Mouse (Mus musculus) embryonic fibroblast, embryonic 13.5 days (primary cell): ENCODE measurements at regions not wholly inside any gene's neighbourhood (a gene's known extent, or its start where the extent isn't known, plus 50 kb on each side); places are given as distances from the start of the nearest gene placed in this dataset.

Experiments
- H3K27ac ChIP-seq: 2 replicates; pipeline ENCODE4 v1.5.1; 2012; ENCODE audit warnings: low read length, control low read depth, inconsistent platforms; ENCODE audit not compliant: insufficient read depth
- H3K4me1 ChIP-seq: 2 replicates; pipeline ENCODE4 v1.6.1; 2011; ENCODE audit warnings: low read length; ENCODE audit not compliant: control insufficient read depth, insufficient read depth
- H3K4me3 ChIP-seq: 2 replicates; pipeline ENCODE4 v1.5.1; 2011; ENCODE audit warnings: mild to moderate bottlenecking, control low read depth, low read length; ENCODE audit not compliant: insufficient read depth
- CTCF ChIP-seq: IDR thresholded peaks from 2 replicates; pipeline ENCODE4 v1.5.1; 2011; ENCODE audit warnings: mild to moderate bottlenecking, control low read depth, low read length, moderate library complexity, borderline replicate concordance; ENCODE audit not compliant: insufficient read depth
- POLR2A ChIP-seq: IDR thresholded peaks from 2 replicates; pipeline ENCODE4 v1.6.1; 2011; ENCODE audit warnings: low read depth, mild to moderate bottlenecking, control low read depth, low read length, moderate library complexity

DNA sequence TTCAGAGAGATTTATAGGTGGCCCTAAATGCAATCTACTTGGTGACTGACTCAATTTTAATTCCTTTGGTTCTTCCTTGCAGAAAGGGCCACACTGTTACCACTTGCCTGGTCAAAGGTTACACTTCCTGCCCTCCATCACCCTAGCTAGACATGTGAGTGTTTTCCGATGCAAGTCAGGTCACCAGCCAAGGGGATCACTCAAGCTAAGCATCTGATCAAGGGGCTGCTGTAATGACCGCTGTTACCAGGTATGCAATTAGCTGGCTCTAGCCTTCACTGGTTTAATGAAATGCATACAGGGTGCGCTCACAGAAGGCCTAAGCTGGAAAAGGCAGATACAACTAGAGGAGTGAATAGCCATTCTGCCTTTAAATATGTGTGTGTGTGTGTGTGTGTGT lies 105.1 kb downstream of the Mtx2 start:
- Histone ChIP-seq H3K4me3 (no peak overlapping the region), H3K27ac (no peak overlapping the region), H3K4me1 (peaks cover 2% of the 10 kb centered on the region; the same call in 1 of the 2 replicates)
- TF ChIP-seq POLR2A, result no peak
- no peak for TF ChIP-seq CTCF

DNA sequence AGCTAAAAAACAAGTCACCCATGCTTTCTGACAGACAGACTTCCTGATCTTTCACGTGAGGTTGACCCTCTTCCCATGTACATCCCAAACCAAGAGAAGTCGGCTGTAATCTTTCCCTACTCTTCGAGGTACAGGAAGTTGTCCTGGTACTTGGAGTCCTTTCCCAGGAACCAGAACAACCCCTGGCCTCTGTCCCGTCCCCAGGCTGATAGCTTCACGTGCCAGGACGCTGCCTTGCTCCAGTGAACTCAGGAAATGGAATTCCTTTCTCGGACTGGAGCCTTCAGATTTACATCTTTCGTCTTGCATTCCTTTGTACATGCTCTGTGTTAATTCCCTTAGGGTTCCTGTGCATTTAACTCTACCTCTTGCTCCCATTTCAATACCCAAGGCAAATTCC lies 107.6 kb downstream of the Mtx2 start:
- Histone ChIP-seq H3K4me1 (peaks cover 6% of the 10 kb centered on the region; the same call in 1 of the 2 replicates), H3K27ac (no peak overlapping the region), H3K4me3 (no peak overlapping the region)
- no peak for TF ChIP-seq POLR2A
- no peak for TF ChIP-seq CTCF

DNA sequence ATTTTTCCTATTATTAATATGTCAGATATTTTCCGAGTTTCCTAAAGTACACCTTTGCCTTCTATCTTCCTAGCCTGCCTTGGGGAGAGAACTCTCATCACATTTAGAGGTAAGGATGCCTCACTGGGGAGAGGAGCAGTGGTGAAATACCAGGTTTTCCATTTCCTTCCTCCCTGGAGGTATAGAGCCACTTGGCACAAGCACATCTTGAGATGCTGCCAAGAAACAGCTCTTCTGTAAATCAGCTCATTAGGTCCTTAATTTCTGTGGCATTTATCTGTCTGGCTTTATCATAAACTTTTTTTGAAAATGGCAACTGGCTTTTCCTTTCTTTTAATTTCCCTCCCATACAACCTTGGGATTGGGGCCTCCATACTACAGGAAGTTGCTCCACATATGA lies 108.2 kb downstream of the Mtx2 start:
- H3K4me1 ChIP-seq, result peaks cover 6% of the 10 kb centered on the region; the same call in 1 of the 2 replicates

DNA sequence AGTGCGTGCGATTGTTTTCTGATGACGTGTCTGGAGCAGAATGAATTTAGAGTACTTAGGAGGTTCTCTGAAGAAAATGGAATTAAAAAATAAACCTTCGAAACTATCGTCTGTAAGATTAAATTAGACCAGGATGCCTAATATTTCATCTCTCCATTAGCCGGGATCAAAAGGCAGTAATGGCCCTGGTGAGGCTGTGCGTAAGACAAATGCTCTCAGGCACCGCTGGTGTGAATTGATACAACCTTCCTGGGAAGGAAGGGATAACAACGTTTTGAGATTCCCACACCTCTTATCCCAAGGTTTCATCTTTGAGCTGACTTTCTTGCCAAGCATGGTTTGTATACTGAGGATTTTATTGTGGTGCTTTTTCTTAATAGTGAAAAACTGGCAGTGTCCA lies 113.1 kb downstream of the Mtx2 start:
- Histone ChIP-seq H3K27ac (no peak overlapping the region), H3K4me1 (0 out of 2 replicates have a peak, but pooled peaks cover 4% of the 10 kb centered on the region), H3K4me3 (no peak overlapping the region)
- no peak for TF ChIP-seq CTCF
- no peak for TF ChIP-seq POLR2A

More for the DNA sequence above, 108.2 kb downstream of the Mtx2 start:
- TF ChIP-seq CTCF (no peak), POLR2A (no peak)
- H3K27ac ChIP-seq, result no peak overlapping the region
- H3K4me3 ChIP-seq, result no peak overlapping the region

DNA sequence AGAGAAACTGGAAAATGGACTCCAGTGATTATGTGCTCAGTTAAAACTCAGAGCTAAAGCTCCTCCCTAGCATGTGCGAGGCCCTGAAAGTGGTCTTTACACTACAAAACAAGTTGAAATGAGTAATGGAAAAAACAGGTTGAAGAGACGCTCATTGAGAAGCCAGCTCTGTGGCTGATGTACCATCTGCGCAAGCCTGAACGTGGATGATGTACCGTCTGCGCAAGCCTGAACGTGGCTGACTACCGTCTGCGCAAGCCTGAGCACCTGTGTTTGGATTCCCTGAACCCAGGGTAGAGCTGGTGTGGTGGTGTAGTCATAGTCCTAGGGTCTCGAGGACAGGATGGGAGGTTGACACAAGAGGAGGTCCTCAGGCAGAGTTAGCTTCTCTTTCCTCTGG lies 116.4 kb downstream of the Mtx2 start:
- TF ChIP-seq POLR2A, result no peak
- no peak for TF ChIP-seq CTCF
- no peak overlapping the region for H3K27ac ChIP-seq
- 0 out of 2 replicates have a peak, but pooled peaks cover 2% of the 10 kb centered on the region for H3K4me1 ChIP-seq
- H3K4me3 ChIP-seq, result no peak overlapping the region

DNA sequence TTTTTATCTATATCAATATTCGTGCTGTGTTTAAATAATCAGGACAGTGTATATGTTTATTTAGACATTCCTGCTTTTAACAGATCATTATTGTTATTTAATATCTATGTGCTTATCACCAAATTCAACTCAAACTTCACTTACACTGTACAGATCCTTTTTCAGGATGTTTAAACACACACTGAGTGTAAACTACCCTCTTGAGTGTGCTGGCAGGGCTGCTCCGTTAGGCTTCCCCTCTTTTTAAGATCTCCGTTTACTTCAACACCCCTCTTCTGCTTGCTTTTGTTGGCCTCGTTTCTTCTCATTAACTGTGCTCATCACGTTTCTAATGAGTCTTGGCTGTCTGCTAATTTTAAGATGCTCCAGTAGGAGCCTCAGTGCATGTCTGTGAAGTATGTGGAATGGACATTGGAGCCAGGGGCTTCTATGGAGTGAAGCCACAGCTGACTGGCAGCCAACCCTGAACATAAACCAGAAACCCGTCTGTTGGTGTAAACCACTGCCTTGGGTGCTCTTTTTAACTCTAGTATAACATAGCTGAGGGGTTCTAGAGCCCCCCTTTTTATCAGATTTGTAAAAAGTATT lies 117.1 kb downstream of the Mtx2 start:
- H3K27ac ChIP-seq, result no peak overlapping the region
- TF ChIP-seq POLR2A (no peak), CTCF (no peak)

DNA sequence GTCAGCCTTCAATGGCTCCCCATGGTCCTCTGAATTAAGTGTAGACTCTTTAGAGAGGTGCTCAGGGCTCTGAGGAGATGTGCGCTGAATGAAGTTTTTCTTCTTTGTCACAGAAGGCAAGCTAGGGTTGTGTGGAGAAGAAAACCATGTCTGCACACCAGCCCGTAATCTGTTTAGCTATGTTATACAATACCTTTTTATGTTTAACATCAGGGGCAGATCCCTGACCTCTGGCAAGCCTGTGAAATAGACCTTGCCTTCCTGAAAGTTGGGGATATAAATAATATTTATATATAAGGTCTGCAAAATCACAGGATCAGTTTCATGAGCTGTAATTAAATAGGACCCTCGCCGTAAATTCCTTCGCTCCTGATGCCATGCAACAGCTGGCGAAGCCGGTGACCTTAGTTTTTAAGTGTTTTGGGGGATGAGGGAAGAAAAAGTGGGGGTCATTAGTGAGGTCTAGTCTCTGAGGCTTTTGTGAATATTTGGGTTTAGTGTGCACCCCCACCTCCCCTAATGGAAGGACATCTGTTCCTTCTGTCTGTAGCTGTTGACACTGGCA lies 119.7 kb downstream of the Mtx2 start:
- Histone ChIP-seq H3K27ac (no peak overlapping the region), H3K4me1 (no peaks in the 10 kb centered on the region), H3K4me3 (no peak overlapping the region)
- TF ChIP-seq POLR2A, result no peak
- no peak for TF ChIP-seq CTCF

More for the DNA sequence above, 117.1 kb downstream of the Mtx2 start:
- Histone ChIP-seq H3K4me3 (no peak overlapping the region), H3K4me1 (no peaks in the 10 kb centered on the region)

DNA sequence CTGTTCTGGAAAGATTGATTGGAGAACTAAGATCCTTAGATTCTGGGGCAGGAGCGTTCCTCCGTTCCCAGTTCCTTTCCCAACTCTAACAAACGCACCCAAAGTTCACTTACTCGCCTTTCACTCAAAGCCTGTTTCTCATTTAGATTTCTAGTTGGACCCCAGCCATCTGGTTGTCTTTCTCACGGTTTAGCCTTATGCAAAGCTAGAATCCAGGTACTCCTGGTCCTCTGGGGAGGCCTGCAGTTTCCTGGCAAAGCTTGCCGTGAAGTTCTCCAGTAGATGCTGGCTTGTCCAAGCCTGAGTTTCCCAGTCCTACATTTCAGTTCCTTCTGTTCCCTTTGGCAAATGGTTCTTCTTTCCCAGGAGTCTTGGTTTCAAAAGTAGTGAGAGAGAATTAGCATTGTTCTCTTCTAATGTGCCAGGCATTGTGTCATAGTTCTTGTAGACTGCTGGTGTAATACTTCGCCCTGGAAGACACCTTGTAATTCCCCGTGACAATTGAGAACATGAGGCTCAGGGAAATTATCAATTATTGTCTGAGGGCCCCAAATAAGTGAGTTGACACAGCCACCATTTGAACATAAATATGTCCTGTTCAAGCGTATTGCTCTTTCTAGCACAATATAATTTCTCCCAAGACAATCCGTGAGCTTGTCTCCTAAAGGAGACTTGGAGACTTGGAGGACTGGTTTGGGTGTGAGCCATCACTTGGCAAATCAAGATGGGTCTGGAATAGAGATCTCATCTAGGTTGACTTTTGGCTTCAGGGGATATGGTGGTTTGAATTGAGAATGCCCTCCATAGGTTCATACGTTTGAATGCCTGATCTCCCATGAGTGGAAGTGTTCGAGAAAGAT lies 126.0 kb downstream of the Mtx2 start:
- H3K27ac ChIP-seq, result no peak overlapping the region

DNA sequence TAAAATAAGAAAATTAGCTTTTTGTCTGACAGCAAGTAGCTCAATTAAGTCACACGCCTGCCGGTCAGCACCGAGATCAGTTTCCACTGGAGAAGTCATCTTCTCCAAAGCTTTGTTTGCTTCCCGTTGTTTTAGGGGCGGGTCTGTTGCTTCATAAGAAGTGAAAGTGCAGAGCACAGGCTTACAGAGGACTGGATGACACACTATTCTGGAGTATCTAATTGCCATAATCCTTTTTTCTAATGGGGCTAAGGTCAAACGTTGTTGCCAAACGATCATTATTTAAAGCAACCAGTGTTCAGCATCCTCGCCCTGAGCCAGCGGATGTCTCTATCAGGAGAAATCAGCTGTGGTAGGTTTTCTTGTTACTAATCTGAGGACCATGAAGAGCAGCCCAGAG lies 128.5 kb downstream of the Mtx2 start:
- no peak overlapping the region for H3K4me3 ChIP-seq
- H3K27ac ChIP-seq, result no peak overlapping the region
- no peaks in the 10 kb centered on the region; the same call in 1 of the 2 replicates for H3K4me1 ChIP-seq
- TF ChIP-seq CTCF (no peak), POLR2A (no peak)

More for the DNA sequence above, 126.0 kb downstream of the Mtx2 start:
- H3K4me3 ChIP-seq, result no peak overlapping the region
- no peaks in the 10 kb centered on the region; the same call in 1 of the 2 replicates for H3K4me1 ChIP-seq
- no peak for TF ChIP-seq POLR2A
- TF ChIP-seq CTCF, result no peak
